Mouse (Mus musculus) olfactory bulb, adult 2 months (tissue): Measurements from ENCODE around the gene Prr5l.

Source experiments
- CTCF ChIP-seq: fragments of 200-500 bp; IDR thresholded peaks from 2 replicates; pipeline ENCODE4 v1.5.1; 2012; ENCODE audit warnings: low read depth, mild to moderate bottlenecking, low read length, moderate library complexity; ENCODE audit not compliant: insufficient read depth
- POLR2A ChIP-seq: fragments of 200-500 bp; IDR thresholded peaks from 2 replicates; pipeline ENCODE4 v1.6.1; 2012; ENCODE audit warnings: mild to moderate bottlenecking, low read depth, low read length, moderate library complexity; ENCODE audit not compliant: insufficient read depth

DNA sequence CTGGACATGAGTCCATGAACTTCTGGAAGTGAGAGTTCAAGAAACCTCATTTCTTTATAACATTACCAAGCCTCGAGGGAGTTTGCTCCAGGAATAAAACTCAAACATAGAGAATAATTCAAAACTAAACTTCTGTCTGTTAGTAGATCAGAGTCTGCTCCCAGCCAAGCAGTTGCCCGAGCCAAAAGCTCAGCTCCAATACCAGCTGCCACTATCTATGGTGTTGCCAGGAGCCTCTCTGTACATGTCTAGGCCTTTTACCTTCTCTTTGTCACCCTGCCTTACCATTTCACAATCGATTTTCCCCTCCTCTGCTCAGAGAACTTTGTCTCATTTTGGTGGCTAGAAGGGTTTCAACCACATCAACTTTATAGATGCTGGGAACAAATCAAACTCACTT lies 209.3 kb downstream of the Prr5l start:
- TF ChIP-seq POLR2A, result no peak
- no peak for TF ChIP-seq CTCF
